Mouse (Mus musculus) kidney, postnatal 0 days (tissue): ENCODE data around the gene Zic1. TPM values are rescaled to one million over a fixed set of nuclear protein-coding genes. Genes with fewer than 3 reads are reported as not detected.

Source experiments
- ATAC-seq: fragments of 200-750 bp; cut with Nextera tagmentation; replicated peaks from 2 replicates; pipeline ENCODE4 v1.8.0; 2017; ENCODE audit warnings: low read depth, moderate number of reproducible peaks, moderate TSS enrichment, moderate library complexity; ENCODE audit not compliant: low FRiP score
- DNase-seq: peaks from one replicate; pipeline ENCODE4 v3.0.0-alpha.2; 2016; ENCODE audit warnings: low spot score
- H3K27ac ChIP-seq: fragments of 300-500 bp; sonication (generic); 2 replicates; pipeline ENCODE4 v1.5.1; 2014; ENCODE audit warnings: mild to moderate bottlenecking
- H3K27me3 ChIP-seq: fragments of 300-500 bp; sonication (generic); 2 replicates; pipeline ENCODE4 v1.6.1; 2014; ENCODE audit warnings: low read length, mixed read lengths; ENCODE audit not compliant: insufficient read depth
- H3K36me3 ChIP-seq: fragments of 300-500 bp; sonication (generic); 2 replicates; pipeline ENCODE4 v1.6.1; 2014; ENCODE audit warnings: low read length, mixed read lengths; ENCODE audit not compliant: insufficient read depth
- H3K4me1 ChIP-seq: fragments of 300-500 bp; sonication (generic); replicated peaks from 2 replicates; pipeline ENCODE4 v1.6.1; 2014; ENCODE audit warnings: antibody characterized with exemption, low read length, mixed read lengths; ENCODE audit not compliant: insufficient read depth
- H3K4me2 ChIP-seq: fragments of 300-500 bp; sonication (generic); 2 replicates; pipeline ENCODE4 v1.6.1; 2014; ENCODE audit warnings: mild to moderate bottlenecking, low read length, moderate library complexity, mixed read lengths
- H3K4me3 ChIP-seq: fragments of 300-500 bp; sonication (generic); replicated peaks from 2 replicates; pipeline ENCODE4 v1.5.1; 2014; ENCODE audit warnings: low read depth, low read length
- H3K9ac ChIP-seq: fragments of 300-500 bp; sonication (generic); 2 replicates; pipeline ENCODE4 v1.6.1; 2014; ENCODE audit warnings: low read depth, low read length
- H3K9me3 ChIP-seq: fragments of 300-500 bp; sonication (generic); replicated peaks from 2 replicates; pipeline ENCODE4 v1.6.1; 2016; ENCODE audit warnings: low read length, inconsistent platforms, mixed read lengths
- CTCF ChIP-seq: IDR thresholded peaks from 2 replicates; pipeline ENCODE4 v1.5.1; 2016; ENCODE audit warnings: antibody characterized with exemption, low read depth, mild to moderate bottlenecking, moderate library complexity
- WGBS: fragments of 180-500 bp; shearing (Covaris S2); extraction: QIAGEN DNeasy Blood & Tissue Kit; methylation state at CpG from one replicate; pipeline ENCODE4 v1.1.7; 2014; 5-methylcytosine and 5-hydroxymethylcytosine counted together
- polyA plus RNA-seq: library from polyadenylated mRNA; unstranded; fragments of >200 nt; fragmentation: Nextera tagmentation; extraction: Ambion mirVana; gene quantifications from 2 replicates; pipeline ENCODE4 v1.2.1, GENCODE M21; 2015

The Zic1 gene
- polyA plus RNA-seq, 1 experiment from 2014 or later: not detected

DNA sequence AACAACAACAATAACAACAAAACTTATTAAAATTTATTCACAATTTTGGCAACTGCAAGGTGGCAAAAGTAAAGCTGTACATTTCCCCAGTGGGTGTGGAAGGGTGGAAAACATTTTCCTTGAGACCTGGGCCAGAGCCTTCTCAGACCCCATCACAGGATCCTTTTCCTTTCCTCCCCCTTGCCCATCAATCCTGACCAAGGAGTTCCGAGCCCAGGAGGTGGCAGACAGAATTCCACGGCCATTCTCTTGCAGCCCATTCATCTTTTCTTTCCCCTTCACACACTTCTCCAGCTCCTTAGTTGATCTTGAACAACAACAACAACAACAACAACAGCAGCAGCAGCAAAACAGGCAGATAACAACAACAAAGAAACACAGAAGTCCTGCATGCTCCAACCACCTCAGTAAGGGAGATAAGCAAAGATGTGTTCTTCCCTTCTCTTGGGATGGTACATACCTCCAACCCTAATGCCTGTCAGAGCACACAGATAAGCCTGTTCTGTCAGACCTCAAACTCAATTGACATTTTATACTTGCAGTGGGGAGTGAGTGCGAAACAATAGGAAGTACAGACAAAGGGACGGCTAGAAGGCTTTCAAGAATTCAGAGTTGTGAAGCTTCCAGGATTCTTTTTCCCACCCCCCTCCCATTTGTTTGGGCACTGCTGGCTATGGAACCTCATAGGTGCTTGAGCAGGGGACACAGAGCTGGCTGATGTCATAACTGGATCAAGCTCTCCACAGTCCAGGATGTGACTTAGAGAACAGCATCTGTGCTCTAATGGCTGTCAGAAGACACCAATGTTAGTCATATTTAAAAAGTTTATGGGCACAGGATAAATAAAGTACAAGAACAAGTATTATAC is 19.3 kb upstream of the Zic1 start:
- Histone ChIP-seq H3K9ac (no peak overlapping the region), H3K27me3 (peaks cover 96% of the 10 kb centered on the region), H3K36me3 (no peaks in the 10 kb centered on the region), H3K9me3 (no peaks in the 10 kb centered on the region), H3K27ac (no peak overlapping the region), H3K4me2 (no peak overlapping the region), H3K4me3 (no peak overlapping the region), H3K4me1 (0 out of 2 replicates have a peak, but pooled peaks cover 6% of the 10 kb centered on the region)
- no peak for TF ChIP-seq CTCF
- WGBS: 2% methylated on average over 4 of the region's 4 CpGs
- ATAC-seq (no peak), DNase-seq (no peak)

DNA sequence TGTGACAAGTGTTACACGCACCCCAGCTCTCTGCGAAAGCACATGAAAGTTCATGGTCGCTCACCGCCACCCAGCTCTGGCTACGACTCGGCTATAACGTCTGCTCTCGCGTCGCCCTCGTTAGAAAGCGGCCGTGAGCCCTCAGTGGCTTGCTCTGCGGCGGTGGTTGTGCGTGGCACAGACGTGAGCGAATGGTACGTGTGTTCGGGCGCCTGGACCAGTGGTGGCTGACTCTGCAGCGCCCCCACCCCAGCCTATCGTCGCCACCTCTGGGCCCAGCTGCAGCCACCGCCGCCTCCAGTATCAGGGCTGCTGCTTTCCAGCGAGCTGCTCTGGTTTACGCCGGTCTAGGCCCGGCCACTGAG is 18.5 kb upstream of the Zic1 start:
- 0% methylated on average over 30 of the region's 30 CpGs for WGBS
- H3K4me1 ChIP-seq: 0 out of 2 replicates have a peak, but pooled peaks cover 6% of the 10 kb centered on the region
- H3K9ac ChIP-seq: no peak overlapping the region
- DNase-seq (no peak), ATAC-seq (no peak)
- H3K27ac ChIP-seq: no peak overlapping the region
- H3K27me3 ChIP-seq: peaks cover 96% of the 10 kb centered on the region
- no peaks in the 10 kb centered on the region for H3K9me3 ChIP-seq
- no peak for TF ChIP-seq CTCF
- H3K36me3 ChIP-seq: no peaks in the 10 kb centered on the region
- H3K4me2 ChIP-seq: no peak overlapping the region
- H3K4me3 ChIP-seq: no peak overlapping the region

DNA sequence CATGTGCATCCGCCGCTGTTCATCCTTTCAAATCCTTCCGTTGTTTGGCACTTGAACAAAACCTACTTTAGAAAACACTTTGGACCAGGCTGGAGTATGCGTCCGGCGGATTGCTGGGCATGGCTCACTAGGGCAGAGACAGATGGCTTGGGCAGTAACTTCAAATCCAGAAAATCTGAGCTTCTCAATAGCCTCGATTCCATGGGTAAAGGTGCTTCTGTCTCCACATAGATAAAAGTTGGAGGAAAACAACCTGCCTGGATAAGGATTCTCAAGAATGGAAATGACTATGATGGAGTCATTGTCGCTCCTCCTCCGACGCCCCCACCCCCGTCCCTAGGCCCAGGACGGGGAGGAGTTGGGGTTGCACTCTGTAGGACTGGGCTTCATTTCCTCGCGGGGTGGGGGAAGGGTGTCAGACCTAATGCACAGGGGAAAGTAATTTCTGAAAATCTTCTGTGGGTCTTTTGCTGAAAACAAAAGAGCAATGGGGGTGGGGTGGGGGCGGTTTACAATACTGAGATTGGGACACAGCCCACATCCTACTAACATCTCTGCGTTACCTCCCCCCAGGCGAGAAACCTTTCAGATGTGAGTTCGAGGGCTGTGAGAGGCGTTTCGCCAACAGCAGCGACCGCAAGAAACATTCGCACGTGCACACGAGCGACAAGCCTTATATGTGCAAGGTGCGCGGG is 18.0 kb upstream of the Zic1 start:
- H3K4me3 ChIP-seq: no peak overlapping the region
- peaks cover 97% of the 10 kb centered on the region for H3K27me3 ChIP-seq
- ATAC-seq (no peak), DNase-seq (no peak)
- no peak overlapping the region for H3K4me2 ChIP-seq
- H3K27ac ChIP-seq: no peak overlapping the region
- TF ChIP-seq CTCF: no peak
- 0 out of 2 replicates have a peak, but pooled peaks cover 6% of the 10 kb centered on the region for H3K4me1 ChIP-seq
- H3K9me3 ChIP-seq: no peaks in the 10 kb centered on the region
- no peaks in the 10 kb centered on the region for H3K36me3 ChIP-seq
- no peak overlapping the region for H3K9ac ChIP-seq
- WGBS: 1% methylated on average over 28 of the region's 28 CpGs

DNA sequence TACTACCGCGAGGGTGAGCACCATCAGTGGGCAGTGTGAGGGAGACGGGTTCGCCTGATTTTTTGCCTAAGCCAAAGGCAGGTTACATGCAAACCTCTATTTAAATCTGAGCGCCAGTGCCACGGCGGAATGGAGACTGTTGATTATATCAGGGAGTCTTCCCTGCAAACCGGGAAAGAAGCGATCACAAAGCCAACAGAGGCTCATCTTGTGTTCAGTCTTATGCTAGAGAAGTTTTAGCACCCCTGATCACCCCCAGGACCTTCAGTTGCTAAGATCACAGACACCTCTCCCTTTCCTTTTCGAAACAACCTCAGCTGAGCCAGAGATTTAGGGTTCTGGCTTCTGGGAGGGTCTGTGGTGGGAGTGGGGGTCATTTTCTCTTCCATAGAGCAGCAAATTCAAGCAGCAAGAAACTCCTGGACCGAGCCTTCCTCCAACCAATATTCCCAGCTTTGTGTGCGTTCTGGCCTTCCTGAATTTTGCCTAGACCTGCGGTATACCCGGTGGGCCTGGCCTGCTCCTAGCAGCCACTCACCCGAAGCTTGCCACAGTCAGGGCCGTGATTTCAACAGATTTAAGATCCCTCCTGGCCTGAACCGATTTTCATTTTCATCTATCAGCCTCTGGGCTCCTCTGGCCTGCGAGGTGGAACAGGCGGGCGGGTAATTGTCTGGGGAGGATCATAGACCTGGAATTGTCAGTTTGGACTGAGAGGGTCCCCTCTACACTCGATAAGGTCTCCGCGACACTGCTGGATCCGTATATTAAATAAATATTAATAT is 17.1 kb upstream of the Zic1 start:
- TF ChIP-seq CTCF: no peak
- H3K36me3 ChIP-seq: no peaks in the 10 kb centered on the region
- no peak overlapping the region for H3K4me2 ChIP-seq
- DNase-seq (no peak), ATAC-seq (no peak)
- 3% methylated on average over 24 of the region's 24 CpGs for WGBS
- H3K27ac ChIP-seq: no peak overlapping the region
- peaks cover 96% of the 10 kb centered on the region for H3K27me3 ChIP-seq
- H3K9me3 ChIP-seq: no peaks in the 10 kb centered on the region
- H3K9ac ChIP-seq: no peak overlapping the region
- 0 out of 2 replicates have a peak, but pooled peaks cover 6% of the 10 kb centered on the region for H3K4me1 ChIP-seq
- H3K4me3 ChIP-seq: no peak overlapping the region

DNA sequence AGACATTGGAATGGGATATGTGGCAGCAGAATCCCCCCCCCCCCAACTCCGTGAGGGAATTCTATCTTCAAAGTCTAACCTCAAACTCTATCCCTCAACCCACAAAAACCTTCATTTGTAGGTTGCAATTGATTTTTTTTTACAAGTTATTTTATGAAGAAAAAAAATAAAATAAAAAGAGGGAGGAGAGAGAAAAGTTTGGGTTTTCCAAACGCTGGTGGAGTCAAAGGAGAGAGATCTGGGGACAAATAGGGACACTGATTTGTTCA is 16.4 kb upstream of the Zic1 start:
- Histone ChIP-seq H3K9ac (no peak overlapping the region), H3K9me3 (no peaks in the 10 kb centered on the region), H3K27me3 (peaks cover 96% of the 10 kb centered on the region), H3K27ac (no peak overlapping the region), H3K36me3 (no peaks in the 10 kb centered on the region), H3K4me2 (peak overlapping the region; percentile 86), H3K4me3 (no peak overlapping the region), H3K4me1 (0 out of 2 replicates have a peak, but pooled peaks cover 6% of the 10 kb centered on the region)
- no peak for TF ChIP-seq CTCF
- ATAC-seq (no peak), DNase-seq (no peak)
- WGBS: 2% methylated on average over 2 of the region's 2 CpGs
